Mouse (Mus musculus) neural tube, embryonic 10.5 days (tissue): ENCODE measurements at regions not wholly inside any gene's neighbourhood (a gene's known extent, or its start where the extent isn't known, plus 50 kb on each side); places are given as distances from the start of the nearest gene placed in this dataset.
"Not testable (repeated sequence)": the region's sequence is repeated elsewhere in the genome, so short reads cannot be mapped to it uniquely, and the experiment has no call there.

Source experiments
- DNase-seq: peaks from one replicate; pipeline ENCODE4 v3.0.0-alpha.2; 2017; ENCODE audit warnings: low spot score; ENCODE audit errors: extremely low spot score

GRCm38 (mm10) chr16:15157852-15158251, 159.4 kb upstream of the Gm21897 start:
- DNase-seq = no peak

- DNase-seq = no peak
Measured at GRCm38 (mm10) chr16:15175516-15175915, 141.7 kb upstream of the Gm21897 start.

- DNase-seq = no peak
Measured at GRCm38 (mm10) chr16:15185714-15186113, 131.5 kb upstream of the Gm21897 start.

DNA sequence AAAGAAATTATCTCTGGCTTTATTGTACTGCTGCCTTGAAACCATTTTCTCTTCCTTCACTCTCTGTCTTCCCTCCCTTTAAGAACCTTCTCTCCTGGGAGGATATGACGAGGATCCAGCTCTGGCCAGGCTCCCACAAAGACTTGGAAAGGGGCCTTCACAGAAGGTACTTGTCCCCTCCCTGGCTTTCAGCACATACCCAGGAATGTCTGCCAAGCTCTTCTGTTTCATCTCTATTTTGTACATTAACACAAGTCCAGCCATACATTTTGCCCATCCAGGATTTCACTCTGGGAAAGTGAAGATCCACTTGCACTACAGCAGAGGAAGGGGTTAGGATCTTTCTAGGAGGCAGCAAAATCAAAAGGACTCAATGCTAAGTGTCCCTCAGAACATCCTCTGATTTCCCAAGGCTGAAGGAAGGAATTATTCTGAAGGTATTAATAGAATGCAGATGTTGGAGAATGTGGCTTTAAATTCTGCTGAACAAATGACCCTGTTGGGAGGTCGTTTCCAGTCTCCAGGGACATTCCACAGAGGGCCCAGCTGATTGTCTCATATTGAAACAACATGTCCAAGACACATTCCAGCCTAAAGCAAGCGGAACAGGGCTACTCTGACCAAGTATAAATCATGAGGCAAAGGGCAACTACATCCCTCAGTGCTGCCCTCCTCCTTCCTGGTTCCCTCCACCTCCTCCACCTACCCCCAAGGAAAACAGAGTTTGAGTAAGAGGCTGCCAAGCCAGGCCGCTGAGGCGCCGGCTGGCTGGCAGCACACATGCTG, 122.1 kb upstream of the Gm21897 start:
- peak; percentile 57 for DNase-seq

DNA sequence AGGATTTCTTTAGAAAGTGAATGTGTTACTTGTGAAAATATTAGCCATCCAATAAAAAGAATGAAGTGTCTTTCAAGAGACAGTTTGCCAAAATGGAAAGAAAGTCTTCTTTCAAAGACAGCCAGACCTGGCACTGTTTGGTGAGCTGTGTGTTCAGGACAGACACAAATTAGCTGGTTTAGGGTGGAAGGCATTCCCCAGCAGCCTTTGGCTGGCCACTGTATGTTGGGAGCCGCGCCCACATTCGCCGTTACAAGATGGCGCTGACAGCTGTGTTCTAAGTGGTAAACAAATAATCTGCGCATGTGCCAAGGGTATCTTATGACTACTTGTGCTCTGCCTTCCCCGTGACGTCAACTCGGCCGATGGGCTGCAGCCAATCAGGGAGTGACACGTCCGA, 121.3 kb upstream of the Gm21897 start:
- DNase-seq = not testable (repeated sequence)

DNA sequence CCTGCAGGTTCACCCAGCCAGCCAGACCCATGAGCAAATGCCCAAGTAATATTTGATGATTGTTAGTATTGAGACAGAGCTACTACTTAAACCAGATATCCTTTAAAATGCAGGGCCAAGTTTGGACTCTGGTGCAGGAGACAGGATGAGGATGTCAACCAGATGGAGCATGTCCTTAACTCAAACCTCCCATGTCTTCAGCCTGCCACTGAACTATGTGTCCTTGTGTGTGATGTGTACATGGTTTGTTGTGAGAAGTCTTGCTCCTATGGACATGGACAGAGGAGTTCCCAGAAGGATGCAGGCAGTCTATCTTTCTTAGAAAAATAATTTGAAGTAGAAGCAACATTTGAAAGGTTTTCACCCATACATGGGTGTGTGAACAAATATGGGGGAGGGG, 120.4 kb upstream of the Gm21897 start:
- no peak for DNase-seq

- DNase-seq = no peak
Measured at GRCm38 (mm10) chr16:15215921-15216320, 101.3 kb upstream of the Gm21897 start.

- peak; percentile 51 for DNase-seq
Measured at GRCm38 (mm10) chr16:15220961-15221547, 96.2 kb upstream of the Gm21897 start.

DNA sequence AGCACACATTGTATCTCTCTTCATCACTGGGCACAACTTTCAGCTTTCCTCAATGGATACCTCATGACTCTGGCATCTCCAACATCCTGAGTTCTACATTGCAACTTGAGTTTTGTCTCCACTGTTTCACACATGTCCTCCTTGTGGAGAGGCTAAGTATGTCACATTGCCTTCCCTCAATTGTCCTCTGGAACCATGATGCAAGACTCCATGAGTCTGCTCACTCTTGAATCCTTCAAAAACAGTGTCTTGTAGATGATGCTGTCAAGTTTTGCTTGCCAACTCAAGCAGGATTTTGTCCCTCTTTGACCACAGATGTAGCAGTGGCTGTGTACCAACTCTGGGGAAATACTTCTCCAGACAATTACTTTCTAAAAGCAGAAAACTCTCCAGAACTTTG, 79.4 kb upstream of the Gm21897 start:
- no peak for DNase-seq

DNA sequence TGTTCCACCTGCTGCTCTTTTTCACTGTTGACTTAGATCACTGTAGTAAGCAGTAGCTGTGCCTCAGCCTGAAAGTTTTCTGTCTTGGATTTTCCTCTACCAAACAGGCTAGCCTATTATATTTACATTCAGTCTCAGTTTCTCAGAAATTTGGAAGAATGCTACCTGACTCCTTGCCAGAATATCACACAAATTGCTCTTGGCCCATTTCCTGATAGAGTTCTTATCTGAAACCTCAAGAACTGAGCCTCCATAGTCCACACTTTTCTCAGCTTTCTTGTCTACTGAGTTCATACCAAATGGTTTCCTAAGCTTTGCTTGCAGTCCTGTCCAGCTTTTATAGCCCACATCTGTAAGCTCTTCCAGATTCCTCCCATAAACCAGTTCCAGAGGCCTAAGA, 78.8 kb upstream of the Gm21897 start:
- no peak for DNase-seq

DNA sequence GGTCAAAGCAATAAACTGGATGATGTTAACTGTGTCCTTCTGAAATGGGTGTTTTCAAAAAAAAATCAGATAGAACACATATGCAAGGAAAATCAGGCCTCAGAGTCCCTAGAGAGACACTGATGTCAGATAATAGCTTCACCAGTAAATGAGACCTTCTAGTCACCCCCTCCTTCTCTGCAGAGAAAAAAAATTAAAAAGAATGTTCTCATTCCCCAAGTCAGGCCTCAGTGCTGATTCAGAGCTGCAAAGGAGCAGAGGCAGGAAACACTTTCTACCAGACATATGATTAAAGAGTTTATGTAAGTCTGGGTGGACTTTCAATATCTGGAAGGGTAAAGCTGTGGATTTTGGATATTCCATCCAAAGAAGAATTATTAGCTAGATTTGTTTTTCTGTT, 67.1 kb upstream of the Gm21897 start:
- no peak for DNase-seq

- DNase-seq = no peak
Measured at GRCm38 (mm10) chr16:15251686-15252085, 65.6 kb upstream of the Gm21897 start.

- DNase-seq = no peak
Measured at GRCm38 (mm10) chr16:15252666-15253347, 64.5 kb upstream of the Gm21897 start.

GRCm38 (mm10) chr16:15253348-15253693, 63.9 kb upstream of the Gm21897 start:
- no peak for DNase-seq

- no peak for DNase-seq
Measured at GRCm38 (mm10) chr16:15254669-15255068, 62.6 kb upstream of the Gm21897 start.

DNA sequence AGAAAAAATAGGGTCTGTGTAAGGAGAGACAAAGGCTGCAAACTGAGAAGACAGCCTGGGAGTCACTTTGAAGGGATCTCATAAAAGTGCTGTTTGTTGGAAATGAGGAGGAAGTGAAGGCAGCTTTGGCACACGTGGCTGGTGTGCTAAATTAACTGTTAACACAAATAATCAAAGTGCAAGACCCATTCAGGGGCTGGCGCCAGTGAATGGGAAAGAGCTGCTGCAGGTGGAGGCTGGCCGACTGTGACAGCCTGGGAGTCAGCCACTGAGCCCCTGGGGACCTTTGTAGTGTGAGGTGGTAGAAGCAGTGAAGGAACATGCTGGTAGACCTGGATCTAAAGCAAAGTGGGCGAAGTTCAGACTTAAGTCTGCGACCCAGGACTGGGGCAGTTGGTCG, 57.8 kb upstream of the Gm21897 start:
- no peak for DNase-seq

GRCm38 (mm10) chr16:15260069-15260468, 57.2 kb upstream of the Gm21897 start:
- no peak for DNase-seq
